Mouse (Mus musculus) thymus, postnatal 10 days (tissue): Measurements from ENCODE around the gene Atg2a.

Experiments
- DNase-seq, 2 experiments: peaks; one replicate each; pipeline ENCODE4 v3.0.0; 2021; ENCODE audit warnings: low spot score in 2 of 2

Atg2a gene

DNA sequence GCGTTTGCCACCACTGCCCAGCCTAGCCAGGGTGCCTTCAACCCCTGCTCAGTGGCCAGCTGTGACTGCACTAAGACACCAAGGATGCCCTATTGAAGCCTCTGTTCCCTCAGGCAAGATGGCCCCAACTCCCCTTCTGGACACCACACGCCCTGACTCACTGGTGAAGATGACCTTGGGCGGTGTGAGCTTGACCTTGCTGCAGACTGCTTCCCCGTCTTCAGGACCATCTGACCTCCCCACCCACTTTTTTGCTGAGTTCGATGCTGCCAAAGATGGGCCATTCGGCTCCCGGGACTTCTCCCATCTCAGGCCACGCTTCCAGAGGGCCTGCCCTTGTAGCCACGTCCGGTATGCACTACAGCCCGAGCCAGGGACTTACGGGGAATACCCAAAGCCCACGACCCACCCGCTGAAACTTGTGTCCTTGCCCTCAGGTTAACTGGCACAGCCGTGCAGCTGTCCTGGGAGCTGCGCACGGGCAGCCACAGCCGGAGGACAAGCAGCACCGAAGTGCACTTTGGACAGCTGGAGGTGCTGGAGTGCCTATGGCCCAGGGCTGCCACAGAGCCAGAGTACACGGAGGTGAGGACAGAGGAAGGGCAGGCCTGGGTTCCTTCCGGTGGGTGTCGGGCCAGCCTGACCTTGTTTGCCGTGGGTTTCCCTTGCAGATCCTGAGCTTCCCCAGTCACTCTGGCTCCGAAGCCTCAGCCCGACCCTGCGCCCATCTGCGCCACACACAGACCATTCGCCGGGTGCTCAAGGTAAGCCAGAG is 6.2 kb downstream of the Atg2a start:
- DNase-seq: no peak

- no peak for DNase-seq
Observed at GRCm38 (mm10) chr19:6253021-6253420, 11.6 kb downstream of the Atg2a start.

DNA sequence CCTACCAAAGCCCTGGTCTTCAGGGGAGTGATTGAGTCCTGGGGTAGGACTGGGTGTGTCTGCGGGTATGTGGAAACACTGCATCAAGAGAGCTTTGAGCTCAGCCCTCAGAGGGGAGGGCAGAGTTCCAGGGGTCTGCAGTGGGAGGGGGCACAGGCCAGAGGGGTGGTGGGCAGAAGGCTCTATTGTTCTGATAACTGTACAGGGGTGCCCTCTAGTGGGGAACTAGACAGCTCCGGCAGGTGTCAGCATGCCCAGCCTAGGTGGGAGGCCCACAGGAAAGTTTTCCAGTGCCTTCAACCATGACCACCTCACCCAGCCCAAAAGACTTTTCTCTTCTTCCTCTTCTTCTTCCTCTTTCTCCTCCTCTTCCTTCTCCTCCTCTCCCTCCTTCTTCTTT is 19.0 kb downstream of the Atg2a start:
- peak; percentile 16 to 57 for DNase-seq

- no peak for DNase-seq
Observed at GRCm38 (mm10) chr19:6260946-6261345, 19.5 kb downstream of the Atg2a start.

GRCm38 (mm10) chr19:6261379-6261778 is 19.9 kb downstream of the Atg2a start:
- DNase-seq: no peak

GRCm38 (mm10) chr19:6262222-6262621 is 20.8 kb downstream of the Atg2a start:
- peak; percentile 40 to 77 for DNase-seq

DNA sequence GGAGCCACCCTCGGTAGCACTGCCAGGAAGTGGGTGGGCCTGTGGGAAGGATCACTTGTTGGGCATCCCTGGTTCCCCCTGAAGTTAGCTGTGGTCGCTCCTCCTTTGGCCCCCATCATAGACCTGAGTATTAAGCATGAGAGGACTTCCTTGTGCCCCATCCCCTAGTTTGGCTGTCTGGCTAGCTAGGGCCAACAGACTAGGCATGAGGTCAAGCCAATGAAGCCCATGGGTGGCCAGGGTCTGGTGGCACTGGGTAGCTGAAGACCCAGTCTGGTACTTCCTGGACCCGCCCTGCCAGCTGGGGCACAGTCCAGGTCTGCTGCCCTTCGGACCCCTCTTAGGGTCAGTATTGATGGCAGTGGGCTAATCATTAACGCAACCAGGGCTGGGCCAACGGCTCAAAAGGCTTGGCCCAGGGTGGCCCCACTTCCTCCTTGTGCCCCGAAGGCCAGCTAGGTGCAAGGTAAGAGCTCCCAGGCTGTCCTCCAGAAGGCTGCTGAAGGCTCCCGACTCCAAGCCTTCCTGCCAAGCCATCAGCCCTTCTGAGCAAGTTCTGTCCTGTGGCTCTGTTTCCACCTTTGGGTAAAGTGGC is 21.5 kb downstream of the Atg2a start:
- no peak for DNase-seq

- DNase-seq: no peak
Observed at GRCm38 (mm10) chr19:6264200-6264599, 22.7 kb downstream of the Atg2a start.

DNA sequence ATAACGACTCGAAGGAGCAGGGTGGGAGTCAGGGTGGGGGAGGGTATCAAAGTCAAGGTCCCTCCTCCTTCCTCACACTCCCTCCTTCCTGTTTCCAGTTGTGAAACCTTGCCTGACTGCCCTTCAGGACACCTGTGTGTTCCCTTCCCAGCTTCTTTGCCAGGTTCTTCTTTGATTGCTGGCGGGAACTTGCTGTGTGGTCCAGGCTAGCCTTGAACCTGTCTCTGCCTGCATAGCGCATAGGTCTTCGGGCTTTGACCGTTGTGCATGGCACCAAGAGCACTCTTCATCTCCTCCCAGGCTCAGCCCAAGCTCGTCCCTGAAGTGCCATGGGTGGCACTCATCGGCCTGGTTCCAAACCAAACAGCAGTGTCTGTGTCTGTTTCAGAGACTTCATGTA is 23.5 kb downstream of the Atg2a start:
- no peak for DNase-seq

DNA sequence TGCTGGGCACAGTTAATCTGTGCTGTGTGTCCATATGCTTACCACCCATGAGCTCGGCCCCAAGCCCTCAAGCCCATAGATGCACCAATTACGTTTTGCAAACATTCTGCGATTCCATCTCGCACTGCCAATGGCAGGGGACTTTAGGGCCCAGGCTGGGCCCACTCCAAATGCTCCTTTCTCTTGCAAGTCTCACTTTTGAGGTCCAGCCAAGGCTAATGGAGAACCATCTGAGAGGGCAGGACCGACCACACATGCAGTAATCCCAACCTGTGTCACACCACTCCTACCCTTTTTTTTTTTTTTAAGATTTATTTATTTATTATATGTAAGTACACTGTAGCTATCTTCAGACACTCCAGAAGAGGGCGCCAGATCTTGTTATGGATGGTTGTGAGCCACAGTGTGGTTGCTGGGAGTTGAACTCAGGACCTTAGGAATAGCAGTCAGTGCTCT is 24.3 kb downstream of the Atg2a start:
- DNase-seq: no peak

GRCm38 (mm10) chr19:6267306-6268169 is 26.1 kb downstream of the Atg2a start:
- no peak for DNase-seq

DNA sequence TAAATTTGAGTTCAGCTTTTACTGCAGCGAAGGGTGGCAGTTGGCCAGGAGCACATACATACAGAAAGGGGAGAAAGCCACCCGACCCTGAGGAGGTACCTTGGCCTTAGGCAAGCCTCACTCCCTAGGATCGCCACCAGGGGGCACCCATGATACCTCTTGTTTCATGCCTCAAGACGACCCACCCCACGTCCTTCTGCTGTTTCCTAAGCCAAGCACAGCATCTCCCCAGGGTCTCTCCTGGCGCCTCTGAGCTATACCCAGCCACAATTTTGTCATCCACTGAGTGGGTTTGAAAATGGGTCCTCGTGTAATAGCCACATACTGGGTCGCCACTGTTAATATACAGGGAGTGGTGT is 26.7 kb downstream of the Atg2a start:
- DNase-seq: peak; percentile 78 to 94

DNA sequence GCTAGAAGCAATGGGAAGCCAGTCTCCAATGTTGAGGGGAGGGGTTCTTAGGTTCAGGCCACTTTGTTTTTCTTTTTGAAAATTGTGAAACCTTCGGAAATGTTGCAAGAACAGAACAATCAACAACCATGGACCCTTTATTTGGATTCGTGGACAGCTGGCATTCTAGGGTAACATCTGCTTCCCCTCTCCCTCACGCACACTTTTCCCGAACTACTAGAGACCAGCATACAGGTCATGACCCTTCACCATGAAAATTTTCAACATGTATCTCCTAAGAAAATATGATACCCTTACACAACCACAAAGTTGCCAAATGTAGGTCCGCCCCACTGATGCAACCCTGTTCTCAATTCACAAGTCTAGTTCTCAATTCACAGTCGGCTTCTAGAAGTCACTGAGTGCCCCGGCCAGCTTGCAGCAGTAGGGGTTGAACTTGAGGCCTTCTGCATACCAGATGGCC is 27.2 kb downstream of the Atg2a start:
- DNase-seq: no peak

DNA sequence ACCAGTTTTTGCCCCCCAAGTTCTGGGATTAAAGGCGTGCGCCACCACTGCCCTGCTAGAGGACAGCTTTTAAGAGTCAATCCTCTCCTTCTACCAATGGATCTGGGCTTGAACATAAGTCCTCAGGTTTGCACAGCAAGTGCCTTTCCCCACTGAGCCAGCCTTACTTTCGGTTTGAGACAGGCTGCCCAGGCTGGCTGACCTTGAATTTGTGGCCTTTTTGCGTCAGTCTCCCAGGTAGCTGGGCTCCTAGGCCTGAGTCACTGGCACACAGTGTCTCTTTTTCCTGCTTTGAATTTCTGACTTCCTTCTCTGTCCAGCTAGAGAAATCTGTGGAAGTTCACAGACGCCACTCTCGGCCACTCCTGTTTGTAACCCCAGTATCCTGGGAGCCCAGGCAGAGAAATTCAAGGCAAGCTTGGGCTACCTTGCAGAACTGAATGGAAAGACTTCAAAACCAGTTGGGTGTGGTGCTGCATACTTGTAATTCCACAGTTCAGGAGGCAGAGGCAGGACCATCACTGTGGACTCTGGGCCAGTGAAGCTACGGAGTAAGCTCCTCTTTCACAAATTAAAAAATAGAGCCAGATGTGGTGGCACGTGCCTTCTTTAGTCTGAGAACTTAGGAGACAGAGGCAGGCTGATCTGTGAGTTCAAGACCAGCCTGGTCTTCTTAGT is 28.5 kb downstream of the Atg2a start:
- no peak for DNase-seq

- no peak for DNase-seq
Observed at GRCm38 (mm10) chr19:6270661-6271060, 29.2 kb downstream of the Atg2a start.

GRCm38 (mm10) chr19:6271206-6271605 is 29.7 kb downstream of the Atg2a start:
- DNase-seq: no peak

DNA sequence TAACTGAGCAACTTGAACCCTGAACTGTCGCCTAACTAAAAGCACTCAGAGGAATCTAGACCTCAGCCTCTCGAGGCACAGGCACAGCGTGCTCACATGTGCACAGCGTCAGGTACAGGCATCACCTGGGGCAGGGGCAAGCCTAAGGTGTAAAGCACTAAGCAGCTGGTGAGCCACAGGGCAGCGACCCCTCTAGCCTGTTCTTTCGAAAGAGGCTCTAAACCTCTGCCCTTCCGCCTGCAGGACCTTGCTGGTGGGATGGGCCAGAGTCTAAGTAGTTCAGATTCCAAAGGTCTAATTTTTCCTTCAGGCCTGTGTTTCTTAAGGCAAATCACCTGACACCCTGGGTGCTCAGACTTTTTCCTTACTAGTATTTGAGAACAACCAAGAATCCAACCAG is 30.6 kb downstream of the Atg2a start:
- DNase-seq: no peak

- no peak for DNase-seq
Observed at GRCm38 (mm10) chr19:6272738-6273137, 31.3 kb downstream of the Atg2a start.

DNA sequence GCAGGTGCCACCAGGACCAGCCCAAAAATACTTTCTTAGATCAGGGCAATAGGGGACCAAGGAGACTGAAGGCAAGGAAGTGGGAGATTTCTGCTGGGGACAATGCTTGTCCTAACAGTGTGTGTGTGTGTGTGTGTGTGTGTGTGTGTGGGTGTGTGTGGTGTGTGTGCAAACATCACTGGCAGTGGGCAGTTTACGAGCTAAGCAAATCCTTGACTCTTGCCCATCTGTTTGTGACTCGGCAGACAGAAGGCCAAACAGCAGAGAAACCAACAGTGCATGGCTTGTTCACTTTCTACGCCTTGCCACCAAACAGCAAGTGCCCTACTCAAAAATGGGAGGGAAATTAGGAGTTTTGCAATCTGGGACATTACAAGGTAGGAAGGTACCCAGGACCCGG is 32.1 kb downstream of the Atg2a start:
- DNase-seq: no peak

GRCm38 (mm10) chr19:6273998-6274608 is 32.6 kb downstream of the Atg2a start:
- no peak for DNase-seq

DNA sequence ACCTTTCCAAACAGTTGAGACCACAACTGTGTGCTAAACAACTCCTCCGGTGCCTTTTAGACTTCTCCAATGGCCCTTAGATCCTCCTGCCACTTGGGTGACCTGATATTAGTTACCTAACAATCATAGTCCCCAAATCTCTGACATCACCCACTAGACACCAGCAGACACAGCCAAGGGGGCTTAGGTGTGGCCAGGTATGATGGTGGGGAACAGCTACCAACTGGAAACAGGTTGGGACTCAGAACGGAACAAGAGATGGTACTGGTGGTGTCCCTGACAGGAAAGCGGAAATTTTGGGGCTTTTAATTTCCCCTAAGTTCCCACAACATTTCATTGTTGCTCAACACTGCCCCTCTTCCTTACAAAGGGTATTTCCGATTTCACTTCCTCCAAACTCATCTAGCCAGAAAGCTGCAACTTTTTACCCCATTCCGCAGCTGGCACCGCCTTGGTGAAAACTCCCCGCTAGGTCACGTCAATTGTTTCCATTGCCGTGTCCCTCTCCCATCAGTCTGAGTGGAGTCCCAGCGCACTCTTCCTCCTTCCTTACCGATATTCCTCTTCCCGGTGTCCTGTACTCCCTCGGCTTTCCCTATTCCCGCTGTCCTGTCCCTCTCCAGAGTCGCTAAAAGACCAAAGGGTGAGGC is 34.4 kb downstream of the Atg2a start:
- DNase-seq: peak; percentile 40 to 46
